Mouse (Mus musculus) small intestine, adult 2 months (tissue): ENCODE results near the gene C2cd4c. TPM values are rescaled to one million over a fixed set of nuclear protein-coding genes. Genes with fewer than 3 reads are reported as not detected.

Experiments
- H3K27ac ChIP-seq: fragments of 200-500 bp; 2 replicates; pipeline ENCODE4 v1.5.1; 2012; ENCODE audit warnings: low read depth, low read length, control low read depth, inconsistent platforms; ENCODE audit not compliant: insufficient read depth
- H3K27me3 ChIP-seq: fragments of 200-500 bp; 2 replicates; pipeline ENCODE4 v1.6.1; 2012; ENCODE audit warnings: mild to moderate bottlenecking, moderate library complexity, low read length, inconsistent platforms; ENCODE audit not compliant: control insufficient read depth, insufficient read depth
- H3K36me3 ChIP-seq: fragments of 200-500 bp; 2 replicates; pipeline ENCODE4 v1.6.1; 2012; ENCODE audit warnings: mild to moderate bottlenecking, low read length, control low read depth, inconsistent platforms; ENCODE audit not compliant: control insufficient read depth, insufficient read depth
- H3K4me1 ChIP-seq: fragments of 200-500 bp; 2 replicates; pipeline ENCODE4 v1.6.1; 2012; ENCODE audit warnings: low read length, inconsistent platforms, mixed read lengths; ENCODE audit not compliant: control insufficient read depth, insufficient read depth, insufficient read length
- H3K4me3 ChIP-seq: fragments of 200-500 bp; 2 replicates; pipeline ENCODE4 v1.5.1; 2012; ENCODE audit warnings: low read depth, mild to moderate bottlenecking, control low read depth, inconsistent platforms, low read length, moderate library complexity
- CTCF ChIP-seq: fragments of 200-500 bp; IDR thresholded peaks from 2 replicates; pipeline ENCODE4 v1.5.1; 2012; ENCODE audit warnings: low read depth, mild to moderate bottlenecking, control low read depth, inconsistent platforms, low read length, moderate library complexity, mixed read lengths; ENCODE audit not compliant: insufficient replicate concordance, insufficient read length; ENCODE audit errors: extremely low read depth
- POLR2A ChIP-seq: fragments of 200-500 bp; IDR thresholded peaks from 2 replicates; pipeline ENCODE4 v1.6.1; 2012; ENCODE audit warnings: low read depth, mild to moderate bottlenecking, control low read depth, inconsistent platforms, low read length, moderate library complexity
- WGBS: fragments of 180-500 bp; shearing (Covaris S2); methylation state at CpG from one replicate; pipeline ENCODE4 v1.1.7; 2018; 5-methylcytosine and 5-hydroxymethylcytosine counted together
- polyA plus RNA-seq: library from polyadenylated mRNA; depleted of rRNA; stranded (reverse); fragments of >200 nt; gene quantifications from 2 replicates; pipeline ENCODE4 v1.2.3, GENCODE M21; 2012

C2cd4c gene
- polyA plus RNA-seq, 1 experiment = 1.0 TPM

GRCm38 (mm10) chr10:79612192-79613135 lies 1.4 kb downstream of the C2cd4c start:
- Histone ChIP-seq H3K27ac (no peak overlapping the region), H3K27me3 (peaks cover 14% of the 10 kb centered on the region), H3K4me3 (no peak overlapping the region), H3K4me1 (peaks cover 6% of the 10 kb centered on the region; the same call in 1 of the 2 replicates), H3K36me3 (no peaks in the 10 kb centered on the region)
- WGBS = 36% methylated on average over 51 of the region's 51 CpGs
- no peak for TF ChIP-seq POLR2A
- no peak for TF ChIP-seq CTCF

GRCm38 (mm10) chr10:79611296-79611695 lies 2.5 kb downstream of the C2cd4c start:
- Histone ChIP-seq H3K27ac (no peak overlapping the region), H3K27me3 (peaks cover 14% of the 10 kb centered on the region), H3K4me1 (peaks cover 6% of the 10 kb centered on the region; the same call in 1 of the 2 replicates), H3K36me3 (no peaks in the 10 kb centered on the region), H3K4me3 (no peak overlapping the region)
- TF ChIP-seq CTCF (no peak), POLR2A (no peak)
- WGBS = 46% methylated on average over 5 of the region's 5 CpGs

- Histone ChIP-seq H3K36me3 (no peaks in the 10 kb centered on the region), H3K4me1 (peaks cover 6% of the 10 kb centered on the region; the same call in 1 of the 2 replicates), H3K27ac (no peak overlapping the region), H3K27me3 (peaks cover 14% of the 10 kb centered on the region), H3K4me3 (no peak overlapping the region)
- 77% methylated on average over 3 of the region's 3 CpGs for WGBS
- TF ChIP-seq POLR2A (no peak), CTCF (no peak)
These were observed 4.5 kb downstream of the C2cd4c start for GRCm38 (mm10) chr10:79609276-79609675.

- no peak overlapping the region for H3K4me3 ChIP-seq
- H3K27ac ChIP-seq = peak overlapping the region; percentile 22
- no peaks in the 10 kb centered on the region for H3K36me3 ChIP-seq
- WGBS = 47% methylated on average over 2 of the region's 2 CpGs
- H3K4me1 ChIP-seq = peaks cover 2% of the 10 kb centered on the region; the same call in 1 of the 2 replicates
- H3K27me3 ChIP-seq = peaks cover 5% of the 10 kb centered on the region
- TF ChIP-seq POLR2A (no peak), CTCF (no peak)
These were observed 5.9 kb downstream of the C2cd4c start for GRCm38 (mm10) chr10:79607892-79608291.

DNA sequence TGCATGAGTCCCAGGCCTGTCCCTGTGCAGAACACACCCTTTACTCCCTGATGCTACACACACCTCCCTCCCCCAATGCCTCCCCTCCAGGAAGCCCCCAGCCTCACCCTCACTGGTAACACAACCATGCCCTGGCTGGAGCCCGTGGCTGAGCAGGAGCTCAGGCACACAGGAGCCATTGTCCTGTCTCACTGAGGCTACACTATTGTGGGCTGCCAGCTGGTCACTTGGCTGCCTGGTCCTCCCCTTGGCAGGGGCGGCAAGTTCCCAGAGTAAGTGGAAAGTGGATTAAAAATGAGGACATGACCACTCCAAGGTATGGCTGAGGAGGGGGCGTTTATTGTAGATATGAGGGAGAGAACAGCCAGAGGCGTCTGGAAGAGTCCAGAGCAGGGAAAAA lies 7.3 kb downstream of the C2cd4c start:
- WGBS = 53% methylated on average over 4 of the region's 4 CpGs
- Histone ChIP-seq H3K4me3 (no peak overlapping the region), H3K27me3 (no peaks in the 10 kb centered on the region), H3K36me3 (no peaks in the 10 kb centered on the region), H3K27ac (no peak overlapping the region), H3K4me1 (no peaks in the 10 kb centered on the region)
- TF ChIP-seq POLR2A (no peak), CTCF (no peak)

DNA sequence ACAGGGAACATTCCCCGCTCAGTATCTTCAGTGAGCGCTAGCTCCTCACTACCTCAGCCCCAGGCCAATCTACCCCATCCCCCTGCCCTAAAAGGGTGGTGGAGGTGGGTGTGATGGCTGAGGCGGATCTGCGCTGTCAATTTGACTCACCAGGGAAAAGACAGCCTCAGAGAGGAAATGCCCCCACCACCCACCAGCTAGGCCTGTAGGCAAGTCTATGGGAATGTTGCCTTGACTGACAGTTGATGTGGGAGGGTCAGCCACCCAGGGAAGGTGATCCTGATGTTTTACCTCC lies 15.9 kb downstream of the C2cd4c start:
- WGBS = 81% methylated on average over 4 of the region's 4 CpGs
- Histone ChIP-seq H3K4me3 (no peak overlapping the region), H3K27ac (no peak overlapping the region), H3K36me3 (no peaks in the 10 kb centered on the region), H3K27me3 (no peaks in the 10 kb centered on the region), H3K4me1 (no peaks in the 10 kb centered on the region)
- no peak for TF ChIP-seq POLR2A

DNA sequence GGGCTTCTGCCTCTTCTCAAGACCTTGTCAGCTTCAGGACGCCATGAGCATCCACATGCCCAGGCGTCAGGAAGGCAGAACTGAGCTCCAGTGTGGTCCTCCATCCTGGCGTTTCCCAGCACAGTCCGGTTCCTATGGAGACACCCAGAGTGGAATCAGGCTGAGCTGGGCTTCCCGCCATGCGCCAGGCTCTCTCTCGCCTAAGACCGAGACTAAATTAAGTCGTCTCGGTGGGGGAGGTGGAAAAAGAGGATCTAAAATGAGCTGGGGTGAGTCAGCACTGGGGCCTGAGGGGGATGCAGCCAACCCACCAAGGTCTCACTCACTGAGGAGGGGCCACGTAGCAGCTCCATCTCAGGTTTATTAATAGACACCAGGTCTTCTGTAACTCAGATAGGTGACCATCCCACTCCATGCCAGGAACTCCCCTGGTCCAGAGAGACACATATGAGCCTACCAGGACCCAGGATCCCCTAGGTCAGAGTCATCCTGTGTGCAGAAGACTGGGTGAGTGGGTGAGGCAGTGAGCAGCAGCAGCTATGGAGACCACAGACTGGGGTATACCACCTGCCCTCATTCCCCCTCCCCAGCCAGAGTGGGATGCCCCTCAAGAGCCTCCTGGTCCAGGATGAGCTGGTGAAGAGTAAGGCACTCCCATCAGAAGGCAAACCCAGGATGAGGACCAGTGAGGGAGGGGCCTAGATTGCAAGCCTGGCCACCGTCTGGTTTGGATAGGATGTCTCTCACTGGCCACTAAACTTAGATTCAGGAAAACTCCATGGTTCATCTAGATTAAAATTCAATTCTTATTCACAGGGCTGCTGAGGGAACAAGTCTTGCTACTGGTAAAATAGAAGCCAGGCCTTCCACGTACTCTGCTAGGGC lies 16.5 kb downstream of the C2cd4c start:
- no peaks in the 10 kb centered on the region for H3K4me1 ChIP-seq
- H3K27me3 ChIP-seq = no peaks in the 10 kb centered on the region
- H3K36me3 ChIP-seq = no peaks in the 10 kb centered on the region
- no peak overlapping the region for H3K4me3 ChIP-seq
- H3K27ac ChIP-seq = no peak overlapping the region
- 47% methylated on average over 13 of the region's 13 CpGs for WGBS
- TF ChIP-seq POLR2A = no peak
- TF ChIP-seq CTCF = no peak
